Mouse (Mus musculus): Measurements from ENCODE around the gene Lepr. TPM values are rescaled to one million over a fixed set of nuclear protein-coding genes. Genes with fewer than 3 reads are reported as not detected.

Lepr gene
- 0.25 TPM for polyA plus RNA-seq (2012; fragmentation: generic; extraction: Trizol)

- H3K79me2 ChIP-seq (ENCODE audit: control insufficient read depth, insufficient read depth), result no peaks in the 10 kb centered on the region
- H3K4me2 ChIP-seq (ENCODE audit: low read depth), result no peak within 1 kb of the TSS
- no peak within 1 kb of the TSS for H3ac ChIP-seq (ENCODE audit: control insufficient read depth, insufficient read length)
- no peaks in the 10 kb centered on the region for H3K27me3 ChIP-seq (ENCODE audit: control insufficient read depth, insufficient read depth, insufficient read length)
- no peaks in the 10 kb centered on the region for H3K36me3 ChIP-seq (ENCODE audit: control insufficient read depth, insufficient read depth)
- TF ChIP-seq USF1 (IDR thresholded peaks at IDR 0.05; ENCODE audit: low read depth) (no peak), MAX (IDR thresholded peaks at IDR 0.05; ENCODE audit: low read depth) (no peak), TCF12 (IDR thresholded peaks at IDR 0.05; ENCODE audit: insufficient read depth, poor library complexity, severe bottlenecking) (no peak), POLR2A (IDR thresholded peaks at IDR 0.05; ENCODE audit: insufficient read length, low read depth) (no peak)
- H3K4me3 ChIP-seq, result no peak within 1 kb of the TSS
These were observed at the start of gene Lepr for GRCm38 (mm10) chr4:101717367-101718121. TSS of gene Lepr (plus strand) at chr4:101717404.

GRCm38 (mm10) chr4:101669161-101669560 lies 48.0 kb upstream of the Lepr start:
- Histone ChIP-seq H3K4me2 (ENCODE audit: low read depth) (peak overlapping the region; percentile 28), H3K36me3 (ENCODE audit: control insufficient read depth, insufficient read depth) (no peaks in the 10 kb centered on the region), H3K79me2 (ENCODE audit: control insufficient read depth, insufficient read depth) (no peaks in the 10 kb centered on the region), H3ac (ENCODE audit: control insufficient read depth, insufficient read length) (no peak overlapping the region), H3K4me3 (no peak overlapping the region), H3K27me3 (ENCODE audit: control insufficient read depth, insufficient read depth, insufficient read length) (no peaks in the 10 kb centered on the region)
- TF ChIP-seq USF1 (IDR thresholded peaks at IDR 0.05; ENCODE audit: low read depth) (no peak), MYOD1 (IDR thresholded peaks at IDR 0.05; ENCODE audit: control insufficient read depth in 1 of 3, insufficient read length in 2 of 3, low read depth in 2 of 3) (no peak), TCF3 (IDR thresholded peaks at IDR 0.05; ENCODE audit: insufficient read length, low read depth) (no peak), REST (IDR thresholded peaks at IDR 0.05; ENCODE audit: insufficient read depth, insufficient read length) (no peak), MYOG (IDR thresholded peaks at IDR 0.05; ENCODE audit: control insufficient read depth in 1 of 3, insufficient read depth in 1 of 3, insufficient read length in 2 of 3, low read depth in 2 of 3) (no peak), POLR2A (IDR thresholded peaks at IDR 0.05; ENCODE audit: insufficient read length, low read depth) (no peak), E2F4 (IDR thresholded peaks at IDR 0.05; ENCODE audit: insufficient read depth) (no peak), MAX (IDR thresholded peaks at IDR 0.05; ENCODE audit: low read depth) (no peak), SRF (IDR thresholded peaks at IDR 0.05; ENCODE audit: control insufficient read depth, insufficient read length, low read depth) (no peak), TCF12 (IDR thresholded peaks at IDR 0.05; ENCODE audit: insufficient read depth, poor library complexity, severe bottlenecking) (no peak), POLR2AphosphoS2 (IDR thresholded peaks at IDR 0.05; ENCODE audit: insufficient read length, low read depth) (no peak), CEBPB (IDR thresholded peaks at IDR 0.05; ENCODE audit: insufficient read depth, poor library complexity, severe bottlenecking) (no peak)

- peak overlapping the region; percentile 28 for H3K4me2 ChIP-seq (ENCODE audit: low read depth)
- H3ac ChIP-seq (ENCODE audit: control insufficient read depth, insufficient read length), result no peak overlapping the region
- no peak overlapping the region for H3K4me3 ChIP-seq
- no peaks in the 10 kb centered on the region for H3K79me2 ChIP-seq (ENCODE audit: control insufficient read depth, insufficient read depth)
- H3K36me3 ChIP-seq (ENCODE audit: control insufficient read depth, insufficient read depth), result no peaks in the 10 kb centered on the region
- H3K27me3 ChIP-seq (ENCODE audit: control insufficient read depth, insufficient read depth, insufficient read length), result no peaks in the 10 kb centered on the region
- TF ChIP-seq USF1 (IDR thresholded peaks at IDR 0.05; ENCODE audit: low read depth) (no peak), SRF (IDR thresholded peaks at IDR 0.05; ENCODE audit: control insufficient read depth, insufficient read length, low read depth) (no peak), MYOD1 (IDR thresholded peaks at IDR 0.05; ENCODE audit: control insufficient read depth in 1 of 3, insufficient read length in 2 of 3, low read depth in 2 of 3) (no peak), TCF3 (IDR thresholded peaks at IDR 0.05; ENCODE audit: insufficient read length, low read depth) (no peak), REST (IDR thresholded peaks at IDR 0.05; ENCODE audit: insufficient read depth, insufficient read length) (no peak), POLR2A (IDR thresholded peaks at IDR 0.05; ENCODE audit: insufficient read length, low read depth) (no peak), TCF12 (IDR thresholded peaks at IDR 0.05; ENCODE audit: insufficient read depth, poor library complexity, severe bottlenecking) (no peak), MAX (IDR thresholded peaks at IDR 0.05; ENCODE audit: low read depth) (no peak), E2F4 (IDR thresholded peaks at IDR 0.05; ENCODE audit: insufficient read depth) (no peak), CEBPB (IDR thresholded peaks at IDR 0.05; ENCODE audit: insufficient read depth, poor library complexity, severe bottlenecking) (no peak), MYOG (IDR thresholded peaks at IDR 0.05; ENCODE audit: control insufficient read depth in 1 of 3, insufficient read depth in 1 of 3, insufficient read length in 2 of 3, low read depth in 2 of 3) (no peak), POLR2AphosphoS2 (IDR thresholded peaks at IDR 0.05; ENCODE audit: insufficient read length, low read depth) (no peak)
These were observed 47.4 kb upstream of the Lepr start for GRCm38 (mm10) chr4:101669811-101670210.

GRCm38 (mm10) chr4:101674790-101675189 lies 42.4 kb upstream of the Lepr start:
- H3ac ChIP-seq (ENCODE audit: control insufficient read depth, insufficient read length), result no peak overlapping the region
- H3K27me3 ChIP-seq (ENCODE audit: control insufficient read depth, insufficient read depth, insufficient read length), result no peaks in the 10 kb centered on the region
- no peak for TF ChIP-seq CEBPB (IDR thresholded peaks at IDR 0.05; ENCODE audit: insufficient read depth, poor library complexity, severe bottlenecking)
- no peak for TF ChIP-seq TCF12 (IDR thresholded peaks at IDR 0.05; ENCODE audit: insufficient read depth, poor library complexity, severe bottlenecking)
- TF ChIP-seq SRF (IDR thresholded peaks at IDR 0.05; ENCODE audit: control insufficient read depth, insufficient read length, low read depth), result no peak
- no peak for TF ChIP-seq POLR2A (IDR thresholded peaks at IDR 0.05; ENCODE audit: insufficient read length, low read depth)
- no peak for TF ChIP-seq TCF3 (IDR thresholded peaks at IDR 0.05; ENCODE audit: insufficient read length, low read depth)
- TF ChIP-seq MYOD1 (IDR thresholded peaks at IDR 0.05; ENCODE audit: control insufficient read depth in 1 of 3, insufficient read length in 2 of 3, low read depth in 2 of 3), result no peak
- no peak for TF ChIP-seq USF1 (IDR thresholded peaks at IDR 0.05; ENCODE audit: low read depth)
- TF ChIP-seq MAX (IDR thresholded peaks at IDR 0.05; ENCODE audit: low read depth), result no peak
- TF ChIP-seq POLR2AphosphoS2 (IDR thresholded peaks at IDR 0.05; ENCODE audit: insufficient read length, low read depth), result no peak
- TF ChIP-seq E2F4 (IDR thresholded peaks at IDR 0.05; ENCODE audit: insufficient read depth), result no peak
- no peak for TF ChIP-seq MYOG (IDR thresholded peaks at IDR 0.05; ENCODE audit: control insufficient read depth in 1 of 3, insufficient read depth in 1 of 3, insufficient read length in 2 of 3, low read depth in 2 of 3)
- no peaks in the 10 kb centered on the region for H3K79me2 ChIP-seq (ENCODE audit: control insufficient read depth, insufficient read depth)
- H3K4me3 ChIP-seq, result no peak overlapping the region
- no peaks in the 10 kb centered on the region for H3K36me3 ChIP-seq (ENCODE audit: control insufficient read depth, insufficient read depth)
- H3K4me2 ChIP-seq (ENCODE audit: low read depth), result no peak overlapping the region
